Mouse (Mus musculus) ES-E14 (cell line): ENCODE measurements around the gene Brd4. TPM values are rescaled to one million over a fixed set of nuclear protein-coding genes. Genes with fewer than 3 reads are reported as not detected.

Experiments used
- DNase-seq: peaks from one replicate; pipeline ENCODE4 v3.0.0-alpha.2; 2013; ENCODE audit warnings: low read depth, low spot score
- H3K27ac ChIP-seq: 2 replicates; pipeline ENCODE4 v1.5.1; 2012; ENCODE audit warnings: low read depth, mild to moderate bottlenecking, low read length, moderate library complexity, mixed read lengths; ENCODE audit not compliant: poor library complexity, insufficient read depth, severe bottlenecking
- H3K36me3 ChIP-seq: 2 replicates; pipeline ENCODE4 v1.6.1; 2012; ENCODE audit warnings: mild to moderate bottlenecking, low read length, moderate library complexity, mixed read lengths; ENCODE audit not compliant: control insufficient read depth, poor library complexity, insufficient read depth, severe bottlenecking
- H3K4me1 ChIP-seq, 2 experiments: fragments of 150-350 bp in 1 of 2; sonication (generic) in 1 of 2; 2 replicates each; pipeline ENCODE4 v1.6.1; 2012; ENCODE audit warnings: low read length in 2 of 2, mild to moderate bottlenecking in 1 of 2, mixed read lengths in 1 of 2; ENCODE audit not compliant: control insufficient read depth in 2 of 2, insufficient read depth in 2 of 2, poor library complexity in 1 of 2
- H3K4me3 ChIP-seq, 2 experiments: fragments of 150-350 bp in 1 of 2; sonication (generic) in 1 of 2; 2 replicates each; pipeline ENCODE4 v1.5.1; 2012; ENCODE audit warnings: low read length in 2 of 2, low read depth in 1 of 2, mild to moderate bottlenecking in 1 of 2, mixed read lengths in 1 of 2; ENCODE audit not compliant: insufficient read depth in 1 of 2, poor library complexity in 1 of 2, severe bottlenecking in 1 of 2
- H3K9ac ChIP-seq: 2 replicates; pipeline ENCODE4 v1.6.1; 2012; ENCODE audit warnings: low read depth, mild to moderate bottlenecking, low read length, mixed read lengths; ENCODE audit not compliant: poor library complexity, insufficient read depth, severe bottlenecking
- H3K9me3 ChIP-seq: fragments of 150-350 bp; sonication (generic); 2 replicates; pipeline ENCODE4 v1.6.1; 2012; ENCODE audit warnings: low read depth, mild to moderate bottlenecking, low read length; ENCODE audit not compliant: control insufficient read depth, insufficient read depth
- CHD2 ChIP-seq: IDR thresholded peaks from 2 replicates; pipeline ENCODE4 v1.6.1; 2014; ENCODE audit warnings: mild to moderate bottlenecking, low read depth, low read length, inconsistent platforms
- HCFC1 ChIP-seq: IDR thresholded peaks from 2 replicates; pipeline ENCODE4 v1.6.1; 2012; ENCODE audit warnings: low read length, inconsistent platforms, borderline replicate concordance; ENCODE audit not compliant: insufficient read depth
- MAFK ChIP-seq: IDR thresholded peaks from 2 replicates; pipeline ENCODE4 v1.6.1; 2014; ENCODE audit warnings: mild to moderate bottlenecking, low read depth, low read length, inconsistent platforms; ENCODE audit not compliant: insufficient read depth
- ZC3H11A ChIP-seq: IDR thresholded peaks from 2 replicates; pipeline ENCODE4 v1.6.1; 2012; ENCODE audit warnings: low read depth, mild to moderate bottlenecking, inconsistent platforms, low read length, borderline replicate concordance
- ZNF384 ChIP-seq: IDR thresholded peaks from 2 replicates; pipeline ENCODE4 v1.6.1; 2012; ENCODE audit warnings: low read depth, low read length, inconsistent platforms
- in situ Hi-C, 2 experiments: fragments of 600-800 bp; cut with MboI; formaldehyde crosslinking; loops; one replicate each; pipeline ENCODE4 v1.15.1; 2025; ENCODE audit warnings: low sequenced_read_pairs in 2 of 2, inconsistent platforms in 1 of 2; ENCODE audit not compliant: unreplicated experiment in 2 of 2
- total RNA-seq: library from RNA; depleted of rRNA; stranded (reverse); fragments of 300-350 nt; gene quantifications from 2 replicates; pipeline ENCODE4 v1.2.3, GENCODE M21; 2012; rRNA removed

Brd4 gene
- total RNA-seq, result 51.7 and 54.3 TPM in 2 replicates

- Histone ChIP-seq H3K27ac (peak within 1 kb of the TSS; percentile 99), H3K4me3 (peak within 1 kb of the TSS; percentile 98 to 99), H3K36me3 (no peaks in the 10 kb centered on the region), H3K9me3 (no peaks in the 10 kb centered on the region), H3K4me1 (peaks cover 7 to 14% of the 10 kb centered on the region in 2 experiments; a peak in 3 of 4 replicates), H3K9ac (peak within 1 kb of the TSS; percentile 100)
- peak; percentile 79 for DNase-seq
- in situ Hi-C loops, result no loop called here
- TF ChIP-seq CHD2, result no peak
- TF ChIP-seq HCFC1, result 0 out of 2 replicates have a peak, but pooled peaks have one; percentile 28
Observed at GRCm38 (mm10) chr17:32284262-32285137, at the start of gene Brd4. Gene Brd4, minus strand, starts transcription at chr17:32284722.

- TF ChIP-seq ZC3H11A, result no peak
- TF ChIP-seq ZNF384, result no peak
- TF ChIP-seq HCFC1, result no peak
- TF ChIP-seq CHD2, result no peak
- no peak for TF ChIP-seq MAFK
- Histone ChIP-seq H3K9ac (peak overlapping the region; percentile 37), H3K4me3 (peak overlapping the region; percentile 24 to 44), H3K27ac (no peak overlapping the region), H3K4me1 (peaks cover 0 to 3% of the 10 kb centered on the region in 2 experiments; a peak in 1 of 4 replicates), H3K9me3 (no peaks in the 10 kb centered on the region), H3K36me3 (peaks cover 46% of the 10 kb centered on the region)
- no peak for DNase-seq
- in situ Hi-C loops, result no loop called here
Observed at GRCm38 (mm10) chr17:32333675-32334303, 49.3 kb upstream of the Brd4 start.

GRCm38 (mm10) chr17:32327501-32327900 is 43.0 kb upstream of the Brd4 start:
- no peak overlapping the region for H3K27ac ChIP-seq
- peaks cover 9% of the 10 kb centered on the region for H3K36me3 ChIP-seq
- in situ Hi-C loops, result no loop called here

GRCm38 (mm10) chr17:32322809-32323208 is 38.3 kb upstream of the Brd4 start:
- H3K4me3 ChIP-seq, result no peak overlapping the region
- H3K4me1 ChIP-seq, result peaks cover 7 to 8% of the 10 kb centered on the region in 2 experiments; a peak in 3 of 4 replicates
- no peak overlapping the region for H3K27ac ChIP-seq
- TF ChIP-seq ZC3H11A (no peak), CHD2 (no peak), HCFC1 (no peak), ZNF384 (no peak), MAFK (no peak)
- no peak overlapping the region for H3K9ac ChIP-seq
- in situ Hi-C loops, result no loop called here
- peaks cover 6% of the 10 kb centered on the region for H3K36me3 ChIP-seq
- no peak for DNase-seq
- H3K9me3 ChIP-seq, result no peaks in the 10 kb centered on the region

More at GRCm38 (mm10) chr17:32327501-32327900, 43.0 kb upstream of the Brd4 start:
- TF ChIP-seq MAFK, result no peak
- no peak for TF ChIP-seq HCFC1
- TF ChIP-seq CHD2, result no peak
- no peak for TF ChIP-seq ZC3H11A
- TF ChIP-seq ZNF384, result no peak
- Histone ChIP-seq H3K9me3 (no peaks in the 10 kb centered on the region), H3K4me1 (no peaks in the 10 kb centered on the region), H3K4me3 (no peak overlapping the region), H3K9ac (no peak overlapping the region)
- DNase-seq, result no peak
